Mouse (Mus musculus): ENCODE data around the gene Mmp20. TPM values are rescaled to one million over a fixed set of nuclear protein-coding genes. Genes with fewer than 3 reads are reported as not detected.

Mmp20 gene
- not detected for total RNA-seq (2021)
- long read RNA-seq, experiment 1, result 0 reads
- long read RNA-seq, experiment 2, result 0 reads

DNA sequence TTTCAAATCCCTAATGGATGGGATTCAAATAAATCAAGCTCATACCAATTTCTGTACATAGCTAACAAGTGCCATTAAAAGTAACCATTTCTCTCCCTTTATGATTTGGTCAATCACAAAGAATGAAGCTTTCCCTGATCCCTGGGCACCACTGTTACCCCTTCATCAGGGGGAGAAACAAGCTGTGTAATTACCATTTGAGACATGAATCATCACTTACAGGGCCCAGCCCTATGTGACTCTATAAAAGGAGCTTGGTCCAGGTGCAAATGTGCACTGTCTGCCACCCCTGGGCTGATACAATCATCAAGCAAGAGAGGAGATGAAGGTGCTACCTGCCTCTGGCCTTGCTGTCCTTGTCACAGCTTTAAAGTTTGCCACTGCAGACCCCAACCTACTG is at the start of gene Mmp20:
Mmp20 (plus strand) TSS at position 301 of the 400 bp plus-strand sequence.
- DNase-seq, result no peak

DNA sequence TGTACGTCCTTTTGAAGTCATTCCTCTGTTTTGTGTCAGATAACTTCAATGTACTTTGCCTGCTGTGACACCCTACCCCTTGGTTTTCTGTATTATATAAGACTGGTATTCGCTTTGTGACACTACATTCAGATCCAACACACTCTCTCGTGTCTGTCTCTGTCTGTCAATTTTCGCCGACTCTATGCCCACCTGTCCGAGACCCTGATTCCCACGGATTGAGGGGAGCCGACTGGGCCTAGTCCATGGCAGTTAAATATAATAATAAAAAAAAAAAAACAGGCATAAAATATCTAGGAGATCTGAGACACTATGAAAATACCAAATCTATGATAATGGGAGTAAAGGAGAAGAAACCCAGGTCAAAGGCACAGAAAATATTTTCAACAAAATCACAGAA is 38.0 kb upstream of the Mmp20 start:
- intact Hi-C loops (cut with DNase I), result loop anchor here (10.0 kb wide), 1 partner anchor 535 kb away; no protein-coding TSS in a partner anchor

More for the DNA sequence above, at the start of gene Mmp20:
- intact Hi-C loops (cut with DNase I), result no loop called here

DNA sequence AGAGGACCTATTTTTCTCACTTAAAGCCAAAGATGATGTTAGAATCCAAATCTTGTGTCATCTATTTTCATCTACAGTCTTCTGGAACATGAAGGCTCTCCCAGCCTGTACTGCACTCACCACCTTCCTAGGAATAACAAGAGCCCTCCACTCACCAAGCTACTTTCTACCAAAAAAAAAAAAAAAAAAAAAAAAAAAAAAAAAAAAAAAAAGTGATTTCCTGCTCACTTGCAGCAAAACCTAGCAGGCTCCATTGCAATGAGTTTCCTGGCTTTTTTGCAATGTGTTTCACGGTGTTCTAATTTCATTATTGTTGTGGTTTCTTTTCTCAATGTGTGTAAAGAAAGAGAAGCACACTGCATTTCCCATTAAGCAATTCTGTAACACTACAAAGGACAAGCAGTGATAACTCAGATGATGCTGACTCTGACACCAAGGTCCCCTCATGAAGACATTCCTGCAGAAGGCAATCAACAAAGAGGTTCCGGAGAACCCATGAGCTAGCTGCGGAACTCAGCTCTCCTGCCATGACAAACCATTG is 34.7 kb upstream of the Mmp20 start:
- no peak for DNase-seq
- intact Hi-C loops (cut with DNase I), result loop anchor here (10.0 kb wide), 1 partner anchor 539 kb away; no protein-coding TSS in a partner anchor

More for the DNA sequence above, 38.0 kb upstream of the Mmp20 start:
- DNase-seq, result no peak

DNA sequence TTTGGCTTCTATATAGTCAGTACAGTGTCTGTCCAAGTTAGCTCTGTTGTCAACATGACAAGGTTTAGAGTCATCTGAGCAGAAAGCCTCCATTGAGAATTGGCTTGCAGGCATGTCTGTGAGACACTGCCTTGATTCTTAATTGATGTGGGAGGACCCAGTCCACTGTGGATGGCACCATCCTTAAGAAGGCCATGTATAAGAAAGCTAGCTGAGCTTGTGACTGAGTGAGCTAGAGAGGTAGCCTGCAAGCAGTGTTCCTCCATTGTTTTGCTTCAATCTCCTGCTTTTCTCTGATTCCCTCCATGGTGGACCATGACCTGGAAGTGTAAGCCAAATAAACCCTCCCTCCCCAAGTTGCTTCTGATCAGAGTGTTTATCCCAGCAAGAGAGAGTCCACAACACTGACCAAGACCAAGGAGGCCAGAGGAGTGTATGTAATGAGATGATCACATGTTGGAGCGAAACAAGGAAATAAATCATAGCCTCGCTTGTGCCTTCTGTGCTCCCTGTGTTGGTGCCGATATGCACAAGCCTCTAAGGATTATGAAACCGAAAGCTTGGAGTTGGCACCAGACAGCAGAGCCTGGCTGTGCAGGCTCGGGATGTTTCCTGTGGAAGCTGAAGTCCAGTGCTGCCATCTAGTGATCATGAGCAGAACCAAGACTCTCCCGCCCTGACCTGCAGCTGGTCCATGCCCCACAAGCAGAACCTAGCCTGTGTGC is 33.1 kb upstream of the Mmp20 start:
- DNase-seq, result peak; percentile 76 to 86
- intact Hi-C loops (cut with DNase I), result loop anchor here (1.0 to 10.0 kb wide), 3 partner anchors 41 to 540 kb away; no protein-coding TSS in a partner anchor

DNA sequence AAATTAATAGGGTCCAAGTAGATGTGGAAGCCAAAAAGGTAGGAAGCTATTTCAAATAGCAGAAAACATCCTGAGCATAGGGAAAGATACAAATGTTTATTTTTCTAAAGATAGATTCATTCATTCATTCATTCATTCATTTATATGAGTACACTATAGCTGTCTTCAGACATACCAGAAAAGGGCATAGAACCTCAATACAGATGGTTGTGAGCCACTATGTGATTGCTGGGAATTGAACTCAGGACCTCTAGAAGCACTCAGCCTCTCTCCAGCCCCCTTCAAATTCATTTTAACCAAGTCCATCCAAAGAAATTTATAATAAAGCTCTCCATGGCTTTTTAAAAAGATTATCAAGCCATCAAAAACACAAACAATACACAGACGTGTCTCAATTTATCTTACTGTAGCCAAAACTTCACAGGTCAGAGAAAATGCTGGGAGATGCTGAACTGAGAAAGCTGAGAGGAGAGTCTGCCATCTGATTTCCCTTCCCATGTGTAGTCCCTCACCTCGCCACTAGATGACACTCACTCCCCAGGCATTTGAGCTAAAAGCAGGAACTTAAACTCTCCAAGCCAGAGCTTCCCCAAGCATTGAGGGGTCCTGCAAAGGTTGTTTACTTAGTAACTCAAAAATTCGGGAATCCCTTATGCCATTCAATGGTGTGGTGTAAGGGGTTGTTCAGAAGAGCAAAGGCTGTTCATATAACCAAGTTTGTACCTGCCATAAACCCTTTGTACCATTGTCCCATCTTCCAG is 24.9 kb upstream of the Mmp20 start:
- intact Hi-C loops (cut with DNase I), result loop anchor here (1.0 to 10.0 kb wide), 4 partner anchors 254 to 1362 kb away; no protein-coding TSS in a partner anchor
- peak; percentile 64 to 79 for DNase-seq

DNA sequence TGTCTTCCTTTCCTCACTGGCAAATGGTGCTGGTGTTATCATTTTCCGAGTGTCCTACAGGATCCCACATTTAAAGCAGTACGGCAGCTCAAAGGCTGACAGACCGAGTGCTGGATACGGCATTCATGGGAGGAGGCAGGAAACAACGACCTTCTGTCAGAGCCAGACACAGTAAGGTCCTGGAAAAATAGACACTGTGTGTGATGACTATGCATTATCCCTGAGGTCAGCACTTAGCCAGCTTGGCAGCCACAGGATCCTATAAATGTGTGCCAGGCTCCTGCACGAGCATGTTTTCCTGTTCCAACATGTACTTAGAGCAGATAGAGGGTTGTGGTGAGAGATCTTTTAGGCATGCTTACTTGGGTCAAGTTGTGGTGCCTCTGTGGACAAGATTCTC is 24.0 kb upstream of the Mmp20 start:
- intact Hi-C loops (cut with DNase I), result loop anchor here (5.0 to 10.0 kb wide), 3 partner anchors 253 to 1361 kb away; no protein-coding TSS in a partner anchor
- no peak for DNase-seq

DNA sequence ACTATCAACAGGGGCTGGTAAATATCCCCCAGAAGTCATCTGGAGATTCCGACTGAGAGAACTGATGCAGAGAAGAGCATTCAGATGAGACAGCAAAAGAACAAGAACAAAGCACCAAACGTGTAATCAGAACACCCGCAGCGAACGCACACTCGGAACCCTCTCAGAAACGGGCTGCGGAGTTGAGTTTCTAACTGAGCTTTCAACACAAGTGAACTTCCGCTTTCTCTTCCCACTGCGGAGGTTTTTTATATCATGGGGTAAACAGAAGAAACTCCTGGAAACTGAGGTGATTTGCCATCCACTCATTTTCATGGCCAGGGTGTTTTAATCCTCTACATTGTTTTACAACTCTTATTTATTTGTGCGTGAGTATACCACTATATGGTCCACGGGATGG is 22.4 kb upstream of the Mmp20 start:
- intact Hi-C loops (cut with DNase I), result loop anchor here (10.0 kb wide), 2 partner anchors 599 to 1359 kb away; no protein-coding TSS in a partner anchor
- DNase-seq, result no peak

DNA sequence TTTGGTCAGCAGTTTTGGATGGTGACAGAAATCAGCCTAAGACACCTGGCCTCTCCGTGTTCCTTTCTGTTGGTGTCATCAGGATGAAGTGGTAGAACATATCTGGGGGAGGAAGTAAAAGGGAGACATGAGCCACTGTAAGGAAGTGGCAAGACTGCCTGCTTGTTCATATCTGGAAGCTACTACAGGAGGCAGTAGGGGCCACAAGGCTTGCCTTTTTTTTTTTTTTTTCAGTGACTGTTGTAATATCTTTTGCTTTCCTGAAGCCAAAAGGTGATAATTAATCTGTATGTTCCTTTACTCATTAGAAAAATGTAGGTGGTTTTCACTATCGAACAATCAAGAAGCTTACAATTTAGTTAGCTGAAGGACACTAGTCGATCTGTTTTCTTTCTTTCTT is 5.4 kb upstream of the Mmp20 start:
- intact Hi-C loops (cut with DNase I), result no loop called here
- no peak for DNase-seq

DNA sequence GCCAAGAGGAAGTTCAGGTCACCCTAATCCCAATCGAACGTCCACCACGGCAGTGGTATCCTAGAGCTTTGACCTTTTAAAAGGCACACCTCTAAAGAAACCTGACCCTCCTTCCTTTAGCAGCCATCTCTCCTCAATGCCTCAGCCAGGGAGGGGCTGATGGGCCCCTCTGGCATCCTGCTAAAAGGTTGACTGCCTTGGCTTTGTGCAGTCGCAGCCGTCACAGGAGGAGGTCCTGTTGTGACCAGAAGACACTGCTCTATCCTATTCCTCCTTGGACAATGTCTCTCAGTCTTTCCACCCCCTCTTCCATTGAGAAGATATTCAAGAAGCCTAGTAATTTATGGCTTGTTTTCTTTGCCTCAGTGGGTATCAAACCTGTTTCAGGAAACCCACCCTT is 5.9 kb downstream of the Mmp20 start:
- intact Hi-C loops (cut with DNase I), result no loop called here
- DNase-seq, result no peak

DNA sequence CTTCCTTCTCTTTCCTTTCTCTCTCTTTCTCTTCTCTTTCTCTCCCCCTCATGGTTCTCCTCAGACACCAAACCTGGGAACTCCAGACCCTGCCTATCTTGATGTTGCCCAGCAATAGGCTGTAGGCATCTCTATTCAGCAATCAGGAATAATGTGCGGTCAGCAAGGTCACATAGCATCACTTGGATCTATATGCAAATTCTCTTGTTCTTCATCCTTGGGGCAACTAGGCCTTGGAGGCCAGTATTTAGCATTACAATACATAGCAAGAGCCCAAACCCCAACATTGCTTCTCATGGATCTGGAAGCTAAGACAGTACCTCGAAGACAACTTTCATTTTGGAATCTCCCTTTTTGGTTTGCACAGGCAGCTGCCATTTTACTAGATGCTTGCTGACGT is 19.9 kb downstream of the Mmp20 start:
- intact Hi-C loops (cut with DNase I), result no loop called here
- no peak for DNase-seq

DNA sequence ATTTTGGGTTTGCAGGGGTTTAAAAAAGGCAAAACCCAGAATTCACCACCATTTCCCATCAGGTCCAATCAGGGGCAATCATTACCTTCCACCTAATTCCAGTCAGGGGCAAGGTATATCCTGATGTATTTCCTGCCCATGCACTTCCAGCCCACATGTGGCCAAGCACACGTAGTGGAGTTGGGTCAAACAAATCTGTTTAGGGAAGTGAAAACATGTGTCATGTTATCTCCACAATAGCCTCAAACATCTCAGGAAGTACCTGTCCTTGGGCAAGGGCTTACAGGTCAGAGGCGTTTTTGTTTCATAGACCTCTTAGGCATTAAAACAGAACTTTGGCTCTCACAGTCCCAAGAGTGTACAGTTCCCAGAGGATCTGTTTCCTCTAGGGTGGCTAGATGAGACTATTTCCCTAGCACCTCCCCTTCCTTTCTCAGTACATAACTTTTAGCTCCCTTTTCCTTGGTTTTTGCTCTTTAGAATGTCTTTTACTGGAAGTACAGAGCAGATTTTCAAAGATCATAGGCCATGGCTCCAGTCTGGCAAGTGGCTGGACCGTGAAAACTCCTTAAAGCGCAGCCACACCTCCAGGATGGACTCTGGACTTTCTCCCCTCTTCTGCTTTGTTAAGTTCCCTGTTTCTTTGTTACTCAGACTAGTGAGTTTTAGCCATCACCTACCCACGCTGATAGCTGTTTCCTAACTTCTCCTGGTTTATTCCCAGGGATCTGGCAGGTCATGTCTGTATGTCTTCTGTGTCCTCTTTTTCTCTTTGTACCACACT is 22.6 kb downstream of the Mmp20 start:
- no peak for DNase-seq
- intact Hi-C loops (cut with DNase I), result no loop called here

DNA sequence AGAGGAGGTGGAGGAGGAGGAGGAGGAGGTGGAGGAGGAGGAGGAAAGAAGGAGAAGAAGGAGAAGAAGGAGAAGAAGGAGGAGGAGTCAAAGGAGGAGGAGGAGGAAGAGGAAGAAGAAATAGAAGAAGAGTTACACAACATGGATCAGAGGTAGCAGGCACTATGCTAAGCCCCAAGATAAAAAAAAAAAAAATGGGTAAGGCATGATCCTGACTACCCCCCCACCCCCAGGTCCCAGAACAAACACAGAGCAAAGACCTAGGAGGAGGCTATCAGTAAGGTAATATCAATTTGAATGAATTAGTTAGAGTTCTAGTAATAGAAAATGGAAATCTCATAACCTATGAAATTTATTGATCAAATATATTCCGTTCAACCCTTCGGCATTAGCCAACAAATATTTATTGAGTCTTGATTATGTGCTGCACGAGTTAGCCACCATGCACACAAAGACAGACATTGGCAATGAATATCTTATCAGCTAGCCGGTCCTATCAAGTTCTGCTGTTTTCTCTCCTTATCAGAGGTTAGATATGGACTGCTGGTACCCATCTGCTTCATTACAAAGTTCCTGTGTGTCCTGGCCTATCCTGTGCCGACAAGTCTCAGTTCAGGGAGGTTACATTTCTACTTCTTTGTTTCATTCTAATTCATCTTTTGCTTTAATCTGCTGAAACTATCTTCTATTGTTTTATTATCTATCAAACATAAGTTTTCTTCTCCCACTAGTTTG is 24.5 kb downstream of the Mmp20 start:
- intact Hi-C loops (cut with DNase I), result no loop called here

DNA sequence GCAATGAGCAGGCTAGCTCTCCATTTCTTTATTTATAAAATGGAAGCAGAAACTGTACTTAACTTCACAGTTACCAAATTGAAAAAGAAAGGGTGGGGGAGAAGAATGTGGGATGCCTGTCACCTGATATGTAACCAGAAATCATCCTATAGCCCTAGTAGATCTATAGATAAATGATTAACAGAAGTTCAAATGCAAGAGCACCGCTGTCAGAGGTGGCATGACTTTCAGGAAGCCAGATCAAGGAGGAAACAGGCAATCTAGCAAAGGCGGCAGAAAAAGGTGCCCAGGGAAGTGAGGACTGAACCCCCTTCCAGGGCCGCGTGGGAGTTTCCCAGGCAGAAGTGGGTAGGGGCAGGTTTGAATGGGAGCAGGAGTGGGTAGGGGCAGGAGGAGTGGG is 29.9 kb downstream of the Mmp20 start:
- intact Hi-C loops (cut with DNase I), result no loop called here
- no peak for DNase-seq

More for the DNA sequence above, 24.5 kb downstream of the Mmp20 start:
- DNase-seq, result no peak

DNA sequence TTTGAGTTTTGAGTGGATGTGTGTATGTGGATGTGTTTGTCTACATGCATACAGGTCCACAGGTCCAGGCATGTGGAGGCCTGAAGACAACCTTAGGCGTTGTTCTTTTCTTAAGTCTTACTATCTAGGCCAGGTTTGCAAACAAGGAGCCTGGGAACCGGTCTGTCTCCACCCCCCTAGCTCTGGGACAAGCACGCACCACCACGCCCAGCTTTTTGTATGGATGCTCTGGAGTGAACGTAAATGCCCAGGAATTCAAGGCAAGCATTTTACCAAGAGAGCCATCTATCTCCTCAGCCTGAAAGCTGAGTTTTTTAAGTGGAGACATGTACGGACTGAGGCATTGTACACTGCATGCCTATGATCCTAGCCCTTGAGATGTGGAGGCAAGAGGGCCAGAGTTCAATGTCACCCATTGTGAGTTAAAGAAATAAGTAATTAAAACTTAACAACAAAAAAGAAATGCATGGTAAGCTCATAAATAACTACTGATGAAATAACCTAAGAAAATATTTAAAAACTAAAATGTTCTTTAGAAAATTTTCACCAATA is 31.5 kb downstream of the Mmp20 start:
- DNase-seq, result no peak
- intact Hi-C loops (cut with DNase I), result no loop called here

DNA sequence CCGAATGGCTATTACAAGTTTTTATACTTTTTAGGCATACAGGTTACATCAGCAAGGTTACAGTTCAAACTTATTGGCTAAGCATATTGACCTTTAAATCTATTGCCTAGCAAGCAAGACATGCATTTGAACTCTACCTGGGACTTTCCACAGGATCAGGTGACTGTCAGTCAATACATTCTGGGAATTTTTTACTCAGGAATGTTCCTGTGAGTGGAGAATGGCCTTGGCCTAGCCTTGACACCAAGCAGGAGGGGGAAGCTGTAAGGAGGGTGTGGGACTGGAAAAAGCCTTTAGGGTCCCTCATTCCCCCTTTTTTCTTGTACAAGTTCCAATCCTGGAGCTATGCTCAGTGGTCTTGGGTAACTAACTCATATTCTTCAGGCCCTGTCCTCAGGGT is 33.3 kb downstream of the Mmp20 start:
- no peak for DNase-seq
- intact Hi-C loops (cut with DNase I), result no loop called here

DNA sequence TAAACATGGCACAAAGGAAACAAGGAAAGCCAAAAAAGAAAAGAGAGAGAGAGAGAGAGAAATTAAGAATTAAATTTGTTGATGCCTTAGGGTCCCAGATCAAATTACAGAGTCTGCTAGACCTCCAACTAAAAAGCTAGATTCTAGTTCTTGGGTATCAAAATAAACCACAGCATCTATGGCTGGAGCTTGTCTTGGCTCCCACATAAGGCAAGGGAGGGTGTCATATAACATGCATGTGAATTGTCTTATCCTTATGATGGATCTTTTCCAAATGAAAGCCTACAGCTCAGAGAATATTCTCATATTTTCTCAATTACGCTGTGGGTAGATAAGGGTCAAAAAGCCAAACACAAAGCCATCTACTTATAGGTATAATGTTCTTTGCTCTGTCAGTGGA is 41.6 kb downstream of the Mmp20 start:
- intact Hi-C loops (cut with DNase I), result no loop called here
- no peak for DNase-seq

DNA sequence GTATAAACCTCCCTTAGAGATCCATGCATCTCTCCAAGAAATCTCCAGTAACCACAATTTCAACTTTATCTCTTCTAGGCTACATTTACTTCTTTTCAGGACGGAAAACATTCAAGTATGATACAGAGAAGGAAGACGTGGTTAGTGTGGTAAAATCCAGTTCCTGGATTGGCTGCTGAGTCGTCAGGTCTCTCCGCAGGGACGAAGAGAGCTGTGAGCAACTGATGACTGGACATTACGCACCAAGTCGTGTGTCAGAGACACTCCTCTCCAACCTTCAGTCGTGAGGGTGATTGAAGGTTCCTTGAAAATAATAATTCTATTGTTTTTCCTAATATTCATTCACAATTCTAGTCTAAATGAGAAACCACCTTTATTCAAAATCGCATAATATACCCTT is 45.0 kb downstream of the Mmp20 start:
- intact Hi-C loops (cut with DNase I), result no loop called here
- DNase-seq, result no peak

DNA sequence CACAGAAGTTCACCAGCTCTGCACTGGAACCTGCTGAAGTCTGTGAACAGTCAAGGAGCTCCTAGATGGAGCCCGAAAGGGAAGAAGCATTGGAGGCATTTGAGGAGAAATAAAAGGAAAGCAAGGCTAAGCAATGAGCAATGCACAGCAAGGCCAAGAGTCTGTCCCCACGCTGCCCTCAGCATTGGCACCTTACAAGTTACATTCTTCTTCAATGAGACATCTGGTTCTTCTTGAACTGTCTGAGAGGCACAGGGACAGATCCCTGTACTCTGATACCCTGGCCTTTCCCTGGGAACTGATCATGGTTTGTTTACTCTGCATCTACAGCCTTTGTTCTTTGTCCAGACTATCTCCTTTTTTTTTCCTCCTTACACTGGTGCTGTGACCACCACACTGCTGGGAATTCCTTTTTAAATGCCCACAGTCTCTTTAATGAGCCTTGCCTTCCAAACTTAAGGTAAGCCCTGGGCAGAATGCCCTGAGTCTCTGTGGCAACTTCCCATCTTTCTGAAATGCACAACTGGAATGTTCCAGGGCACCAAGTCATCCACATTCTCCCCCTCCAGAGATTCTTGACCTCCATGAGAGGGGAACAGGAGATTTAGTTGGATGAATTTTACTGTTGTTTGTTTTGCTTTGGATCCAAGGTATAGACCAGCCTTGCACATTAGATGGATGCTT is 50.3 kb downstream of the Mmp20 start:
- intact Hi-C loops (cut with DNase I), result no loop called here
- DNase-seq, result no peak

DNA sequence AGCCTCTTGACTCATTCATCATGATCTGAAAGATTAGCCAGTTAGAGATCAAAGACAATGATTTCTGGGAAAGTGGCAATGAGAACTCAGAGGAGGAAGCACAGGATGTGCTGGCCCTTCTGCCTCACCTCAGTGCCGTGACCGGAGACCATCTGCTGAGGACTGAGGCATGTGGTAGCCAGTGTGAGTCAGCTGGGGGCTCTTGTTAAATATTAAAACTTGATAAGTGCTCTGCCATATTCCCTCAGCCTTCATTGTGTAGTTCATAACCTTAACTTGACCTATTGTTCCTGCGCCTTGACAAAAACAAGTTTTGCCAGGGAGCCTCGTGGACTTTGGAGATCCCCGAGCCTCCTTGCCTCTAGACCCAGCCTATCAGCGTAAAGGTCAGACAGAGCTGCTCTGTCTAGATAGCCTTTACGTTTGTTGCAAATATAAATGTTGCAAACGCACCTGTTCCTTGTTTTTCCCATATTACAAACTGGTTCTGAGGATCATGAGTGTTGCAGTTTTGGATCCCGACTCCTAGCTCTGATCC is 54.1 kb downstream of the Mmp20 start:
- no peak for DNase-seq
- intact Hi-C loops (cut with DNase I), result no loop called here
